Mouse (Mus musculus): ENCODE results near the gene Hint2. TPM values are rescaled to one million over a fixed set of nuclear protein-coding genes. Genes with fewer than 3 reads are reported as not detected.

Gene Hint2
- total RNA-seq (2023), result 17.1 TPM

GRCm38 (mm10) chr4:43656339-43657109 is at the start of gene Hint2:
Gene Hint2, minus strand, starts transcription at chr4:43656466.

GRCm38 (mm10) chr4:43700707-43701106 is 44.4 kb upstream of the Hint2 start, which contains the start of gene Olfr70:
Gene Olfr70, minus strand, starts transcription at chr4:43700807.

GRCm38 (mm10) chr4:43668782-43669427 is 12.6 kb upstream of the Hint2 start, which contains the start of the genes Tmem8b and Fam221b:
Gene Tmem8b, plus strand, starts transcription at chr4:43668971.
Gene Fam221b, minus strand, starts transcription at chr4:43669145.

GRCm38 (mm10) chr4:43653161-43654015 is 2.9 kb downstream of the Hint2 start, which contains the start of gene Spag8:
Gene Spag8, minus strand, starts transcription at chr4:43653594.

GRCm38 (mm10) chr4:43631046-43631955 is 25.0 kb downstream of the Hint2 start, which contains the start of gene Npr2:
Gene Npr2, plus strand, starts transcription at chr4:43631935.

Other genes starting within 250 kb of the Hint2 start
- not detected for gene Fam166b, start 227.3 kb downstream of the Hint2 start, total RNA-seq (2023)
- 35.3 TPM for gene Tesk1, start 214.5 kb downstream of the Hint2 start, total RNA-seq (2023)
- 48.5 TPM for gene Cd72, start 201.8 kb downstream of the Hint2 start, total RNA-seq (2023)
- gene Sit1, start 172.7 kb downstream of the Hint2 start, total RNA-seq (2023), result 60.7 TPM
- gene Ccdc107, start 163.6 kb downstream of the Hint2 start, total RNA-seq (2023), result 21.2 TPM
- gene Arhgef39, start 156.8 kb downstream of the Hint2 start, total RNA-seq (2023), result 3.0 TPM
- not detected for gene Car9, start 149.5 kb downstream of the Hint2 start, total RNA-seq (2023)
- not detected for gene Tpm2, start 132.7 kb downstream of the Hint2 start, total RNA-seq (2023)
- 73.3 TPM for gene Creb3, start 94.1 kb downstream of the Hint2 start, total RNA-seq (2023)
- gene Tln1, start 93.8 kb downstream of the Hint2 start, total RNA-seq (2023), result 270 TPM
- 34.1 TPM for gene Rgp1, start 77.8 kb downstream of the Hint2 start, total RNA-seq (2023)
- 26.5 TPM for gene Gba2, start 77.6 kb downstream of the Hint2 start, total RNA-seq (2023)
- not detected for gene Msmp, start 72.0 kb downstream of the Hint2 start, total RNA-seq (2023)
- not detected for gene Npr2, start 24.5 kb downstream of the Hint2 start, total RNA-seq (2023)
- gene Spag8, start 2.9 kb downstream of the Hint2 start, total RNA-seq (2023), result 0.62 TPM
- 4.6 TPM for gene Tmem8b, start 12.5 kb upstream of the Hint2 start, total RNA-seq (2023)
- gene Fam221b, start 12.7 kb upstream of the Hint2 start, total RNA-seq (2023), result not detected
- gene Olfr70, start 44.3 kb upstream of the Hint2 start, total RNA-seq (2023), result not detected
- not detected for gene Olfr71, start 53.8 kb upstream of the Hint2 start, total RNA-seq (2023)
- not detected for gene Hrct1, start 70.7 kb upstream of the Hint2 start, total RNA-seq (2023)
- not detected for gene Spaar, start 73.6 kb upstream of the Hint2 start, total RNA-seq (2023)
- gene Olfr159, start 114.5 kb upstream of the Hint2 start, total RNA-seq (2023), result not detected
- not detected for gene Olfr156, start 167.4 kb upstream of the Hint2 start, total RNA-seq (2023)
- not detected for gene Olfr157, start 183.7 kb upstream of the Hint2 start, total RNA-seq (2023)
- not detected for gene Olfr155, start 195.1 kb upstream of the Hint2 start, total RNA-seq (2023)
- gene Reck, start 219.1 kb upstream of the Hint2 start, total RNA-seq (2023), result 3.0 TPM